Mouse (Mus musculus): Measurements from ENCODE around the gene Fgf3.

GRCm38 (mm10) chr7:144872420-144872819, 34.5 kb downstream of the Fgf3 start:
- TF ChIP-seq EP300 (IDR thresholded peaks at IDR 0.05; ENCODE audit: low read length) (no peak), CTCF (conservative IDR thresholded peaks at IDR 0.05 in 1 of 2, IDR thresholded peaks at IDR 0.05 in 1 of 2; ENCODE audit: low read depth in 2 of 2, low read length in 2 of 2) (no peak), POLR2A (IDR thresholded peaks at IDR 0.05; ENCODE audit: low read depth, low read length) (no peak), TCF12 (IDR thresholded peaks at IDR 0.05; ENCODE audit: low read depth, low read length) (no peak), HCFC1 (IDR thresholded peaks at IDR 0.05; ENCODE audit: low read depth, low read length) (no peak), MXI1 (IDR thresholded peaks at IDR 0.05; ENCODE audit: low read depth, low read length) (no peak), E2F4 (IDR thresholded peaks at IDR 0.05; ENCODE audit: insufficient replicate concordance, low read depth, low read length) (no peak), RAD21 (IDR thresholded peaks at IDR 0.05; ENCODE audit: low read depth, low read length) (no peak)
